Mouse (Mus musculus): Measurements from ENCODE around the gene Gm9945. TPM values are rescaled to one million over a fixed set of nuclear protein-coding genes. Genes with fewer than 3 reads are reported as not detected.

Gm9945 gene
- polyA plus RNA-seq (2012; ENCODE audit: low replicate concordance), result 0.46 TPM in 1 of 2 replicates, not detected in the other

GRCm38 (mm10) chr11:53479783-53480301 is at the start of gene Gm9945, which contains the start of gene Sowaha:
Gm9945 (plus strand) TSS chr11:53480166.
Sowaha (minus strand) TSS chr11:53480274.

GRCm38 (mm10) chr11:53430670-53431346 is 49.2 kb upstream of the Gm9945 start, which contains the start of the genes Uqcrq and Gdf9:
Uqcrq (minus strand) TSS chr11:53430831.
Gdf9 (plus strand) TSS chr11:53431023.

GRCm38 (mm10) chr11:53456474-53457371 is 23.2 kb upstream of the Gm9945 start, which contains the start of the genes Gm10447 and Shroom1:
Gm10447 (minus strand) TSS chr11:53457110.
Shroom1 (plus strand) TSS chr11:53457205.

GRCm38 (mm10) chr11:53469968-53470695 is 9.8 kb upstream of the Gm9945 start, which contains the start of gene Gm9837:
Gm9837 (minus strand) TSS chr11:53470479.

GRCm38 (mm10) chr11:53519207-53520121 is 39.5 kb downstream of the Gm9945 start, which contains the start of gene Sept8:
Sept8 (plus strand) TSS chr11:53519257.

Other genes with a start within 250 kb of the Gm9945 start
- gene Hspa4, start 179.7 kb upstream of the Gm9945 start, polyA plus RNA-seq (2012; ENCODE audit: low replicate concordance), result 32.3 and 52.4 TPM in 2 replicates
- gene Zcchc10, start 155.5 kb upstream of the Gm9945 start, polyA plus RNA-seq (2012; ENCODE audit: low replicate concordance), result 0.52 and 0.69 TPM in 2 replicates
- 2.3 and 2.4 TPM in 2 replicates for gene Aff4, start 129.3 kb upstream of the Gm9945 start, polyA plus RNA-seq (2012; ENCODE audit: low replicate concordance)
- gene Leap2, start 57.0 kb upstream of the Gm9945 start, polyA plus RNA-seq (2012; ENCODE audit: low replicate concordance), result not detected in 2 replicates
- gene Uqcrq, start 49.3 kb upstream of the Gm9945 start, polyA plus RNA-seq (2012; ENCODE audit: low replicate concordance), result 98.3 and 206 TPM in 2 replicates
- gene Gdf9, start 49.1 kb upstream of the Gm9945 start, polyA plus RNA-seq (2012; ENCODE audit: low replicate concordance), result 0.19 TPM in 1 of 2 replicates, not detected in the other
- not detected in 2 replicates for gene Gm10447, start 23.1 kb upstream of the Gm9945 start, polyA plus RNA-seq (2012; ENCODE audit: low replicate concordance)
- 0.07 and 0.17 TPM in 2 replicates for gene Shroom1, start 23.0 kb upstream of the Gm9945 start, polyA plus RNA-seq (2012; ENCODE audit: low replicate concordance)
- not detected in 2 replicates for gene Gm9837, start 9.7 kb upstream of the Gm9945 start, polyA plus RNA-seq (2012; ENCODE audit: low replicate concordance)
- gene Sowaha, start 108 bp downstream of the Gm9945 start, polyA plus RNA-seq (2012; ENCODE audit: low replicate concordance), result 28.7 and 36.3 TPM in 2 replicates
- gene Sept8, start 39.1 kb downstream of the Gm9945 start, polyA plus RNA-seq (2012; ENCODE audit: low replicate concordance), result 119 and 194 TPM in 2 replicates
- gene Kif3a, start 87.2 kb downstream of the Gm9945 start, polyA plus RNA-seq (2012; ENCODE audit: low replicate concordance), result 2.0 and 5.8 TPM in 2 replicates
- gene Il4, start 138.5 kb downstream of the Gm9945 start, polyA plus RNA-seq (2012; ENCODE audit: low replicate concordance), result not detected in 2 replicates
- not detected in 2 replicates for gene Il13, start 154.5 kb downstream of the Gm9945 start, polyA plus RNA-seq (2012; ENCODE audit: low replicate concordance)
- 6.2 and 10.7 TPM in 2 replicates for gene Rad50, start 227.2 kb downstream of the Gm9945 start, polyA plus RNA-seq (2012; ENCODE audit: low replicate concordance)
- not detected in 2 replicates for gene Il5, start 240.6 kb downstream of the Gm9945 start, polyA plus RNA-seq (2012; ENCODE audit: low replicate concordance)